8 mouse cellular contexts compared by ENCODE assay signal in genomic region chr15:12667760-12668520, GRCm38 (mm10).
DNase-seq lines count a peak whose midpoint lies in the region; ATAC-seq and TF ChIP-seq lines count a peak whose summit lies in the region.

No protein-coding gene starts in this region.

- no peak for ATAC-seq in hindbrain, embryonic 14.5 days (ENCODE audit: low FRiP score)
- ATAC-seq in hematopoietic stem cell, adult 5-6 weeks (replicated peaks in 1 of 2; ENCODE audit: insufficient read depth in 1 of 2, low FRiP score in 2 of 2, low TSS enrichment in 1 of 2, low read depth in 1 of 2, poor library complexity in 2 of 2, severe bottlenecking in 2 of 2), result peak; percentile 79 to 84
- peak; percentile 88 for ATAC-seq in megakaryocyte progenitor cell, adult 5-6 weeks (replicated peaks; ENCODE audit: poor library complexity)

- H3K27ac ChIP-seq in hindbrain, embryonic 10.5 days, result peak overlapping the region; percentile 59
- no peak overlapping the region for H3K27ac ChIP-seq in hindbrain, embryonic 14.5 days
- H3K27ac ChIP-seq in MEL (ENCODE audit: control insufficient read depth, low read depth, low read length), result no peak overlapping the region

- intact Hi-C loops in left cerebral cortex, postnatal 10 days (cut with DNase I), result no loop called here

- peaks cover 8% of the 10 kb centered on the region for H3K4me1 ChIP-seq in hindbrain, embryonic 10.5 days (replicated peaks)
- H3K4me1 ChIP-seq in hindbrain, embryonic 14.5 days (replicated peaks; ENCODE audit: control insufficient read depth, insufficient read depth, low read length), result no peaks in the 10 kb centered on the region
- no peaks in the 10 kb centered on the region for H3K4me1 ChIP-seq in MEL (ENCODE audit: control insufficient read depth in 1 of 2, insufficient read depth in 2 of 2, low read length in 2 of 2)

- H3K4me3 ChIP-seq in hindbrain, embryonic 10.5 days, result no peak overlapping the region
- no peak overlapping the region for H3K4me3 ChIP-seq in hindbrain, embryonic 14.5 days (replicated peaks; ENCODE audit: low read length)
- peak overlapping the region; percentile 62 to 70 for H3K4me3 ChIP-seq in MEL (ENCODE audit: control insufficient read depth in 1 of 2, insufficient read depth in 1 of 2, low read depth in 2 of 2, low read length in 2 of 2)

- TF ChIP-seq RAD21 in MEL (IDR thresholded peaks at IDR 0.05; ENCODE audit: low read depth, low read length), result no peak

- H3K4me2 ChIP-seq in hindbrain, embryonic 14.5 days (replicated peaks), result no peak overlapping the region

- H3K9me3 ChIP-seq in hindbrain, embryonic 10.5 days, result no peaks in the 10 kb centered on the region
- no peaks in the 10 kb centered on the region for H3K9me3 ChIP-seq in hindbrain, embryonic 14.5 days (ENCODE audit: control insufficient read depth, low read length)
- H3K9me3 ChIP-seq in MEL (replicated peaks; ENCODE audit: insufficient read depth, low read length), result no peaks in the 10 kb centered on the region

- no peak for TF ChIP-seq CTCF in MEL (IDR thresholded peaks at IDR 0.05 in 2 of 3, conservative IDR thresholded peaks at IDR 0.05 in 1 of 3; ENCODE audit: control insufficient read depth in 1 of 3, insufficient read depth in 1 of 3, low read depth in 2 of 3, low read length in 3 of 3, poor library complexity in 1 of 3, severe bottlenecking in 1 of 3)

- peak; percentile 23 for DNase-seq in hindbrain, embryonic 10.5 days (ENCODE audit: low spot score)
- DNase-seq in hindbrain, embryonic 14.5 days (ENCODE audit: low spot score), result no peak
- peak; percentile 77 for DNase-seq in MEL (ENCODE audit: low read depth, low spot score)
- no peak for DNase-seq in left cerebral cortex, postnatal 10 days (ENCODE audit: extremely low spot score in 1 of 2, low spot score in 2 of 2)
- no peak for DNase-seq in right cerebral cortex, postnatal 4 days
- DNase-seq in right cerebral cortex, postnatal 10 days (ENCODE audit: low spot score in 2 of 2), result no peak

- TF ChIP-seq POLR2A in MEL (IDR thresholded peaks at IDR 0.05; ENCODE audit: control insufficient read depth in 1 of 2, insufficient read depth in 1 of 2, low read depth in 1 of 2, low read length in 2 of 2, poor library complexity in 1 of 2), result no peak

- H3K9ac ChIP-seq in hindbrain, embryonic 14.5 days, result no peak overlapping the region
- H3K9ac ChIP-seq in MEL (ENCODE audit: control insufficient read depth, low read depth, low read length, poor library complexity, severe bottlenecking), result peak overlapping the region; percentile 52

- no peaks in the 10 kb centered on the region for H3K36me3 ChIP-seq in hindbrain, embryonic 10.5 days
- no peaks in the 10 kb centered on the region for H3K36me3 ChIP-seq in hindbrain, embryonic 14.5 days (replicated peaks; ENCODE audit: control insufficient read depth, insufficient read depth)
- H3K36me3 ChIP-seq in MEL (ENCODE audit: control insufficient read depth in 1 of 2, insufficient read depth in 2 of 2, low read length in 2 of 2), result no peaks in the 10 kb centered on the region

- no peaks in the 10 kb centered on the region for H3K79me2 ChIP-seq in MEL (ENCODE audit: control insufficient read depth, insufficient read depth, low read length, poor library complexity)

- TF ChIP-seq EP300 in MEL (IDR thresholded peaks at IDR 0.05; ENCODE audit: low read depth in 1 of 2, low read length in 2 of 2), result no peak

- H3K27me3 ChIP-seq in hindbrain, embryonic 10.5 days (ENCODE audit: insufficient read depth, poor library complexity, severe bottlenecking), result no peaks in the 10 kb centered on the region
- no peaks in the 10 kb centered on the region for H3K27me3 ChIP-seq in hindbrain, embryonic 14.5 days (ENCODE audit: control insufficient read depth, insufficient read depth, low read length)
- H3K27me3 ChIP-seq in MEL (ENCODE audit: control insufficient read depth in 1 of 2, insufficient read depth in 2 of 2, low read length in 2 of 2), result no peaks in the 10 kb centered on the region; a peak in 1 of 4 replicates

- WGBS in hindbrain, embryonic 10.5 days, result 34% methylated on average over 21 of the region's 21 CpGs
- WGBS in hindbrain, embryonic 14.5 days, result 52% methylated on average over 21 of the region's 21 CpGs

TF ChIP-seq in MEL, 35 proteins besides CTCF, POLR2A, EP300 and RAD21:
- TF ChIP-seq HCFC1 (IDR thresholded peaks at IDR 0.05; ENCODE audit: low read depth, low read length) (0 out of 2 replicates have a peak, but pooled peaks have one; percentile 38), TBP (IDR thresholded peaks at IDR 0.05; ENCODE audit: low read depth, low read length) (no peak)

Comparison
In these comparisons a context has a peak if more than half of its experiments do, and no peak if none do; other contexts are left out.
1. DNase-seq: peak in hindbrain, embryonic 10.5 days (single experiment) and MEL (single experiment); none in hindbrain, embryonic 14.5 days (single experiment), left cerebral cortex, postnatal 10 days (0 of 2), right cerebral cortex, postnatal 4 days (single experiment) and right cerebral cortex, postnatal 10 days (0 of 2).
2. H3K4me3 ChIP-seq: peak in MEL (2 of 2); none in hindbrain, embryonic 10.5 days (single experiment) and hindbrain, embryonic 14.5 days (single experiment).